Mouse (Mus musculus) ES-Bruce4 (cell line): ENCODE results near the gene Ftsj3. TPM values are rescaled to one million over a fixed set of nuclear protein-coding genes. Genes with fewer than 3 reads are reported as not detected.

ENCODE experiments used
- H3K27ac ChIP-seq: 2 replicates; pipeline ENCODE4 v1.5.1; 2012; ENCODE audit warnings: low read length, inconsistent platforms; ENCODE audit not compliant: insufficient read depth
- H3K27me3 ChIP-seq: 2 replicates; pipeline ENCODE4 v1.6.1; 2012; ENCODE audit warnings: mild to moderate bottlenecking, low read length, inconsistent platforms; ENCODE audit not compliant: control insufficient read depth, poor library complexity, insufficient read depth, severe bottlenecking
- H3K36me3 ChIP-seq: 2 replicates; pipeline ENCODE4 v1.6.1; 2012; ENCODE audit warnings: inconsistent platforms, mild to moderate bottlenecking, low read length, moderate library complexity; ENCODE audit not compliant: control insufficient read depth, poor library complexity, insufficient read depth, severe bottlenecking
- H3K4me1 ChIP-seq: one replicate; pipeline ENCODE4 v1.8.1; 2011; ENCODE audit warnings: low read length; ENCODE audit not compliant: control insufficient read depth, insufficient read depth
- H3K4me3 ChIP-seq: 2 replicates; pipeline ENCODE4 v1.5.1; 2011; ENCODE audit warnings: low read depth, mild to moderate bottlenecking, low read length
- H3K9ac ChIP-seq: 2 replicates; pipeline ENCODE4 v1.6.1; 2012; ENCODE audit warnings: low read depth, mild to moderate bottlenecking, inconsistent platforms; ENCODE audit not compliant: poor library complexity, severe bottlenecking
- H3K9me3 ChIP-seq: replicated peaks from 2 replicates; pipeline ENCODE4 v1.6.1; 2012; ENCODE audit warnings: mild to moderate bottlenecking, low read length, inconsistent platforms; ENCODE audit not compliant: control insufficient read depth, poor library complexity, insufficient read depth, severe bottlenecking
- CTCF ChIP-seq: IDR thresholded peaks from one replicate; pipeline ENCODE4 v1.8.1; 2011; ENCODE audit warnings: low read depth, low read length
- EP300 ChIP-seq: IDR thresholded peaks from 2 replicates; pipeline ENCODE4 v1.6.1; 2011; ENCODE audit warnings: low read depth, low read length; ENCODE audit not compliant: insufficient read depth
- POLR2A ChIP-seq: IDR thresholded peaks from one replicate; pipeline ENCODE4 v1.8.1; 2011; ENCODE audit warnings: low read length; ENCODE audit not compliant: insufficient read depth
- polyA plus RNA-seq: library from polyadenylated mRNA; stranded (reverse); fragments of >200 nt; gene quantifications from 2 replicates; pipeline ENCODE4 v1.2.4, GENCODE M21; 2011; ENCODE audit warnings: low read depth; ENCODE audit not compliant: missing spikeins, insufficient read depth, insufficient read length

Gene Ftsj3
- polyA plus RNA-seq, 1 experiment: 156 TPM

- H3K36me3 ChIP-seq: no peaks in the 10 kb centered on the region
- no peak overlapping the region for H3K4me3 ChIP-seq
- no peak overlapping the region for H3K27ac ChIP-seq
- no peaks in the 10 kb centered on the region for H3K4me1 ChIP-seq
- TF ChIP-seq EP300: no peak
- TF ChIP-seq POLR2A: no peak
- no peak for TF ChIP-seq CTCF
- no peak overlapping the region for H3K9ac ChIP-seq
- no peaks in the 10 kb centered on the region for H3K27me3 ChIP-seq
- H3K9me3 ChIP-seq: 0 out of 2 replicates have a peak, but pooled peaks cover 2% of the 10 kb centered on the region
Measured at GRCm38 (mm10) chr11:106289369-106289768, 33.5 kb upstream of the Ftsj3 start.

DNA sequence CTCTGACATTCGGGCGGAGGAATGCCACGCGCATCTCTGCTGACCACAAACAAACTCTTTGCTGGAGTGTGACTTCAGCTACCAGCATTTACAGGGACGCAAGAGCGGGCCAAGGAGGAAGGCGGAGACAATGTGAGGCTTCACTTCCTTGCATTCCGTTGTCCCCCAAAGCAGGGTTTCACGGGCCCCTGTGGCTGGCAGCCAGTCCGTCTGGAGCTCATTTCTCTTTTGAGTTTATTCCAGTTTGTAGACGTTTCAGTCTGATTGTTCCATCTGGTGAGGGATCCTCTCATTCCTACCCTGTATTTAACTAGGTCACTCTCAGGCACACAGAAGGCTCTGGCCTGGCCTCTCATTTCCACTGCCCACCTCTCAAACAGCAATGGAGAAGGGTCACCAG, 31.1 kb upstream of the Ftsj3 start:
- Histone ChIP-seq H3K9me3 (0 out of 2 replicates have a peak, but pooled peaks cover 1% of the 10 kb centered on the region), H3K4me3 (no peak overlapping the region), H3K9ac (no peak overlapping the region), H3K27me3 (no peaks in the 10 kb centered on the region), H3K36me3 (no peaks in the 10 kb centered on the region), H3K4me1 (no peaks in the 10 kb centered on the region), H3K27ac (no peak overlapping the region)
- TF ChIP-seq EP300 (no peak), POLR2A (no peak), CTCF (no peak)

DNA sequence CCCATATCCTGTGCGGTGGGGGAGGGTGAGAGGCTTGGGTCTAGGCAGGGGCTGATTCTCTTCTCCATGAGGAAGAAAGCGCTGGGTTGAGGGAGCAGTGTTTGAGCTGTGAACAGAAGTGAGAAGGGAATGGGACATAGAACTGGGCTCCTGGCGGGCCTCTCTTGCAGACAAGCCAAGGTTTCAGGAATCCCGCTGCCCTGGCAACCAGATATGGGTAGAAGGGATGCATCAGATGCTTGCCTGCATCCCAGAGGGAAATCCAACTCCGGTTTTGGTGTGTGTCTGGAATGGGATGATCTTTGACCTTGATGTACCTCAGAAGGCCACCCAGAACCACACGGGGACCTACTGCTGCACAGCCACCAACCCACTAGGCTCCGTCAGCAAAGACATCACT, 30.3 kb upstream of the Ftsj3 start:
- H3K4me1 ChIP-seq: no peaks in the 10 kb centered on the region
- TF ChIP-seq EP300 (no peak), CTCF (no peak), POLR2A (no peak)
- H3K4me3 ChIP-seq: no peak overlapping the region
- H3K27me3 ChIP-seq: no peaks in the 10 kb centered on the region
- no peaks in the 10 kb centered on the region for H3K9me3 ChIP-seq
- no peak overlapping the region for H3K27ac ChIP-seq
- no peak overlapping the region for H3K9ac ChIP-seq
- no peaks in the 10 kb centered on the region for H3K36me3 ChIP-seq

DNA sequence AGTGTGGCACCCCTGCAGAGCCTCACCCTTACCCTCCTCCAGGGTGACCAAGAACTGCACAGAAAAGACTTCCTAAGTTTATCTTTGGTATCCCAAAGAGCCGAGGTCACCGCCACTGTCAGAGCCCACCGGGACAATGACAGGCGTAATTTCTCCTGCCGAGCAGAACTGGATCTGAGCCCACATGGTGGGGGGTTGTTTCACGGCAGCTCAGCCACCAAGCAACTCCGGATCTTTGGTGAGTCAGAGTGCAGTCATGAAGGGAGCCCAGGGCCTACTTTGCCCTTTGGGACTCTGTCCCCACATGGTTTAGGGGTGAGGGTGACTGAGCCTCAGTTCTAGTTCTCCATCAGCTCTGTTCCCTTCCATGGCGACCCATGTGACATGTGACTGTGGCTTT, 28.2 kb upstream of the Ftsj3 start:
- H3K36me3 ChIP-seq: no peaks in the 10 kb centered on the region
- no peaks in the 10 kb centered on the region for H3K9me3 ChIP-seq
- H3K4me3 ChIP-seq: no peak overlapping the region
- H3K9ac ChIP-seq: no peak overlapping the region
- no peak for TF ChIP-seq EP300
- no peak overlapping the region for H3K27ac ChIP-seq
- H3K4me1 ChIP-seq: no peaks in the 10 kb centered on the region
- H3K27me3 ChIP-seq: no peaks in the 10 kb centered on the region

- Histone ChIP-seq H3K4me1 (no peaks in the 10 kb centered on the region), H3K9me3 (no peaks in the 10 kb centered on the region), H3K9ac (no peak overlapping the region), H3K27me3 (no peaks in the 10 kb centered on the region), H3K27ac (no peak overlapping the region), H3K36me3 (no peaks in the 10 kb centered on the region), H3K4me3 (no peak overlapping the region)
- TF ChIP-seq CTCF (no peak), POLR2A (no peak), EP300 (no peak)
Measured at GRCm38 (mm10) chr11:106283371-106283770, 27.5 kb upstream of the Ftsj3 start.

GRCm38 (mm10) chr11:106282452-106282851, 26.6 kb upstream of the Ftsj3 start:
- Histone ChIP-seq H3K9me3 (no peaks in the 10 kb centered on the region), H3K36me3 (no peaks in the 10 kb centered on the region), H3K27ac (no peak overlapping the region), H3K4me3 (no peak overlapping the region), H3K27me3 (no peaks in the 10 kb centered on the region), H3K4me1 (no peaks in the 10 kb centered on the region), H3K9ac (no peak overlapping the region)
- TF ChIP-seq POLR2A: no peak
- no peak for TF ChIP-seq EP300
- TF ChIP-seq CTCF: no peak

GRCm38 (mm10) chr11:106276454-106276853, 20.6 kb upstream of the Ftsj3 start, which contains the start of gene Tcam1:
TSS of gene Tcam1 (plus strand) at chr11:106276672.
- Histone ChIP-seq H3K36me3 (no peaks in the 10 kb centered on the region), H3K4me3 (no peak within 1 kb of the TSS), H3K27ac (no peak within 1 kb of the TSS), H3K9me3 (no peaks in the 10 kb centered on the region), H3K27me3 (no peaks in the 10 kb centered on the region), H3K4me1 (peaks cover 8% of the 10 kb centered on the region), H3K9ac (no peak within 1 kb of the TSS)
- TF ChIP-seq CTCF (peak; percentile 81), POLR2A (no peak), EP300 (peak; percentile 52; the same call in 1 of the 2 replicates)
